Mouse (Mus musculus) liver, adult 2 months (tissue): ENCODE results near the gene Sgms1.

Experiments used
- CTCF ChIP-seq: fragments of 200-500 bp; IDR thresholded peaks from 2 replicates; pipeline ENCODE4 v1.5.1; 2011; ENCODE audit warnings: low read depth, low read length, control low read depth
- POLR2A ChIP-seq: fragments of 200-500 bp; IDR thresholded peaks from 2 replicates; pipeline ENCODE4 v1.6.1; 2011; ENCODE audit warnings: low read length, control low read depth; ENCODE audit not compliant: insufficient read depth; ENCODE audit errors: extremely low read depth

DNA sequence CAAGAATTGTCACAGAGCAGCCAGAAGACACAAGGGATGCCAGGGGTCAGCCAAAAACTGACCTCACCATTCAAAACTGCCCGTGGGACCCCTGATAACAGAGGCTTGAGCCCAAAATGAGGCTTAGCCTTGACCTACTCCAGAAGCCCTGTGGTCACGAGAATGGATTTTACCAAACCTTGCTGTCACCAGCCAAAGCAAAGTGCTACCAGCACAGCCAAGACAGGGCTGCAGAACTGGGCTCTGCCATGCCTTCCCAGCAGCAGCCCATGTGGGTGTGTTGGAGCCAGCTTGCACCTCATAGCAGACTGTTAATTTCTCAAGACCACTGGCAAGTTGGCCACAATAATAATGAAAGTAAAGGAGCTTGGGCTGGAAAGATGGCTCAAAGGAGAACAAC lies 168.5 kb downstream of the Sgms1 start:
- TF ChIP-seq CTCF (no peak), POLR2A (no peak)
